Mouse (Mus musculus) spleen, postnatal 36 days (tissue): ENCODE results near the gene Kcnk13.
A peak's percentile ranks its signal among the peaks of the same experiment; 100 is the strongest.

ENCODE experiments used
- DNase-seq, 2 experiments: peaks; one replicate each; pipeline ENCODE4 v3.0.0; 2022; ENCODE audit warnings: low spot score in 2 of 2, mixed read lengths in 1 of 2

Kcnk13 gene

GRCm38 (mm10) chr12:100015146-100015545 lies 50.8 kb downstream of the Kcnk13 start:
- no peak for DNase-seq

GRCm38 (mm10) chr12:100017709-100018108 lies 53.4 kb downstream of the Kcnk13 start:
- no peak for DNase-seq

GRCm38 (mm10) chr12:100022490-100022889 lies 58.2 kb downstream of the Kcnk13 start:
- peak in 1 of 2 experiments; percentile 35 for DNase-seq

- DNase-seq: no peak
Measured at GRCm38 (mm10) chr12:100023821-100024365, 59.6 kb downstream of the Kcnk13 start.

GRCm38 (mm10) chr12:100025675-100026074 lies 61.4 kb downstream of the Kcnk13 start:
- no peak for DNase-seq

GRCm38 (mm10) chr12:100026715-100027245 lies 62.5 kb downstream of the Kcnk13 start:
- no peak for DNase-seq

- DNase-seq: no peak
Measured at GRCm38 (mm10) chr12:100027281-100027680, 63.0 kb downstream of the Kcnk13 start.

- DNase-seq: no peak
Measured at GRCm38 (mm10) chr12:100031681-100032080, 67.4 kb downstream of the Kcnk13 start.

GRCm38 (mm10) chr12:100032521-100032920 lies 68.2 kb downstream of the Kcnk13 start:
- no peak for DNase-seq

GRCm38 (mm10) chr12:100038741-100039262 lies 74.5 kb downstream of the Kcnk13 start:
- no peak for DNase-seq

GRCm38 (mm10) chr12:100042116-100042515 lies 77.8 kb downstream of the Kcnk13 start:
- DNase-seq: no peak

GRCm38 (mm10) chr12:100044704-100045103 lies 80.4 kb downstream of the Kcnk13 start:
- DNase-seq: no peak

GRCm38 (mm10) chr12:100050552-100050951 lies 86.3 kb downstream of the Kcnk13 start:
- no peak for DNase-seq

- DNase-seq: no peak
Measured at GRCm38 (mm10) chr12:100053617-100054016, 89.3 kb downstream of the Kcnk13 start.

GRCm38 (mm10) chr12:100061071-100061470 lies 96.8 kb downstream of the Kcnk13 start:
- no peak for DNase-seq

GRCm38 (mm10) chr12:100061826-100062225 lies 97.5 kb downstream of the Kcnk13 start:
- no peak for DNase-seq

- DNase-seq: no peak
Measured at GRCm38 (mm10) chr12:100062584-100062983, 98.3 kb downstream of the Kcnk13 start.

- no peak for DNase-seq
Measured at GRCm38 (mm10) chr12:100065109-100065508, 100.8 kb downstream of the Kcnk13 start.

- no peak for DNase-seq
Measured at GRCm38 (mm10) chr12:100067477-100067876, 103.2 kb downstream of the Kcnk13 start.

GRCm38 (mm10) chr12:100073201-100073672 lies 108.9 kb downstream of the Kcnk13 start:
- no peak for DNase-seq

GRCm38 (mm10) chr12:100075715-100076114 lies 111.4 kb downstream of the Kcnk13 start:
- no peak for DNase-seq

- no peak for DNase-seq
Measured at GRCm38 (mm10) chr12:100079636-100080286, 115.5 kb downstream of the Kcnk13 start.

GRCm38 (mm10) chr12:100088026-100088425 lies 123.7 kb downstream of the Kcnk13 start:
- DNase-seq: no peak
